In genomic region chr13:67421207-67421857, GRCm38 (mm10) we compare ENCODE assay signal across 8 mouse cellular contexts. TPM values are rescaled to one million over a fixed set of nuclear protein-coding genes. Genes with fewer than 3 reads are reported as not detected.
DNase-seq lines count a peak whose midpoint lies in the region; ATAC-seq and TF ChIP-seq lines count a peak whose summit lies in the region.

Gene Zfp459 (minus strand): TSS chr13:67421418.

- no peak for TF ChIP-seq CTCF in ES-Bruce4 (IDR thresholded peaks at IDR 0.05; ENCODE audit: low read depth, low read length)
- no peak; the same call in 1 of the 2 replicates for TF ChIP-seq CTCF in left cerebral cortex, adult 2 months (IDR thresholded peaks at IDR 0.05)

- H3K27ac ChIP-seq in ES-Bruce4 (ENCODE audit: insufficient read depth, low read length) = peak within 1 kb of the TSS; percentile 72
- H3K27ac ChIP-seq in forebrain, embryonic 12.5 days = no peak within 1 kb of the TSS
- H3K27ac ChIP-seq in hindbrain, embryonic 16.5 days (ENCODE audit: low read depth, low read length) = no peak within 1 kb of the TSS
- peak within 1 kb of the TSS; percentile 18 for H3K27ac ChIP-seq in left cerebral cortex, adult 2 months

- peaks cover 3% of the 10 kb centered on the region for H3K4me1 ChIP-seq in ES-Bruce4 (ENCODE audit: control insufficient read depth, insufficient read depth, low read length)
- no peaks in the 10 kb centered on the region; the same call in 1 of the 2 replicates for H3K4me1 ChIP-seq in forebrain, embryonic 12.5 days
- peaks cover 9% of the 10 kb centered on the region for H3K4me1 ChIP-seq in hindbrain, embryonic 16.5 days (ENCODE audit: control insufficient read depth, insufficient read depth, low read depth, low read length)

- peak; percentile 40 for DNase-seq in c-Kit-positive CD71-negative TER-119-negative erythroid progenitor cells, embryonic 14.5 days (ENCODE audit: low read depth)
- peak; percentile 26 to 57 for DNase-seq in left cerebral cortex, adult 2 months (ENCODE audit: extremely low spot score in 1 of 2, low spot score in 2 of 2)
- peak; percentile 31 to 49 for DNase-seq in lung, postnatal 4 days
- DNase-seq in retina, postnatal 1 day = peak; percentile 71
- peak; percentile 79 for DNase-seq in yolk sac, embryonic 10.5 days (ENCODE audit: low spot score)

- TF ChIP-seq EP300 in ES-Bruce4 (IDR thresholded peaks at IDR 0.05; ENCODE audit: insufficient read depth, low read depth, low read length) = no peak; the same call in 1 of the 2 replicates

- peak within 1 kb of the TSS; percentile 79 for H3K4me3 ChIP-seq in ES-Bruce4 (ENCODE audit: low read depth, low read length)
- H3K4me3 ChIP-seq in forebrain, embryonic 12.5 days (replicated peaks) = peak within 1 kb of the TSS; percentile 62
- peak within 1 kb of the TSS; percentile 76 for H3K4me3 ChIP-seq in hindbrain, embryonic 16.5 days (ENCODE audit: low read length)
- H3K4me3 ChIP-seq in left cerebral cortex, adult 2 months = peak within 1 kb of the TSS; percentile 62

- 2% methylated on average over 22 of the region's 22 CpGs for WGBS in forebrain, embryonic 12.5 days
- WGBS in hindbrain, embryonic 16.5 days = 2% methylated on average over 22 of the region's 22 CpGs

- TF ChIP-seq POLR2A in ES-Bruce4 (IDR thresholded peaks at IDR 0.05; ENCODE audit: insufficient read depth, low read length) = no peak

- peak within 1 kb of the TSS; percentile 82 for H3K4me2 ChIP-seq in forebrain, embryonic 12.5 days
- peak within 1 kb of the TSS; percentile 90 for H3K4me2 ChIP-seq in hindbrain, embryonic 16.5 days (ENCODE audit: low read length)

- no peaks in the 10 kb centered on the region for H3K27me3 ChIP-seq in ES-Bruce4 (ENCODE audit: control insufficient read depth, insufficient read depth, low read length, poor library complexity, severe bottlenecking)
- H3K27me3 ChIP-seq in forebrain, embryonic 12.5 days = 0 out of 2 replicates have a peak, but pooled peaks cover 3% of the 10 kb centered on the region
- H3K27me3 ChIP-seq in hindbrain, embryonic 16.5 days (replicated peaks; ENCODE audit: control insufficient read depth, insufficient read depth, low read length) = no peaks in the 10 kb centered on the region; the same call in 1 of the 2 replicates

- intact Hi-C loops in left cerebral cortex, adult 2 months (cut with DNase I) = no loop called here

- peak within 1 kb of the TSS; percentile 55 for H3K9ac ChIP-seq in ES-Bruce4 (ENCODE audit: low read depth, poor library complexity, severe bottlenecking)
- H3K9ac ChIP-seq in forebrain, embryonic 12.5 days = peak within 1 kb of the TSS; percentile 54
- peak within 1 kb of the TSS; percentile 70 for H3K9ac ChIP-seq in hindbrain, embryonic 16.5 days (ENCODE audit: low read depth, low read length)

- H3K36me3 ChIP-seq in ES-Bruce4 (ENCODE audit: control insufficient read depth, insufficient read depth, low read length, poor library complexity, severe bottlenecking) = no peaks in the 10 kb centered on the region
- H3K36me3 ChIP-seq in forebrain, embryonic 12.5 days (replicated peaks) = no peaks in the 10 kb centered on the region
- H3K36me3 ChIP-seq in hindbrain, embryonic 16.5 days (ENCODE audit: control insufficient read depth, insufficient read depth, low read length) = no peaks in the 10 kb centered on the region

- peak; percentile 87 for ATAC-seq in forebrain, embryonic 12.5 days (ENCODE audit: low FRiP score)
- peak; percentile 93 for ATAC-seq in hindbrain, embryonic 16.5 days

- H3K9me3 ChIP-seq in ES-Bruce4 (replicated peaks; ENCODE audit: control insufficient read depth, insufficient read depth, low read length, poor library complexity, severe bottlenecking) = no peaks in the 10 kb centered on the region; the same call in 1 of the 2 replicates
- H3K9me3 ChIP-seq in forebrain, embryonic 12.5 days = no peaks in the 10 kb centered on the region
- no peaks in the 10 kb centered on the region for H3K9me3 ChIP-seq in hindbrain, embryonic 16.5 days (ENCODE audit: control insufficient read depth, low read length)

RNA-seq across cellular contexts. Expression of gene Zfp459, which starts in this region (rescaled TPM):
- polyA plus RNA-seq in ES-Bruce4 (2011; ENCODE audit: insufficient read depth, insufficient read length, low read depth, missing spikeins) = 24.0 and 25.7 TPM in 2 replicates
- 1.1 TPM in 2 replicates for polyA plus RNA-seq in forebrain, embryonic 12.5 days (2016; fragmentation: Nextera tagmentation; extraction: Ambion mirVana)
- 1.8 TPM in 2 replicates for polyA plus RNA-seq in hindbrain, embryonic 16.5 days (2015; fragmentation: Nextera tagmentation; extraction: Ambion mirVana)
- 1 to 10 TPM; 4.7 to 4.9 TPM for total RNA-seq in left cerebral cortex, adult 2 months (2021)

Comparison
In these comparisons a context has a peak if more than half of its experiments do, and no peak if none do; other contexts are left out.
1. H3K27ac ChIP-seq: peak in ES-Bruce4 (single experiment) and left cerebral cortex, adult 2 months (single experiment); none in forebrain, embryonic 12.5 days (single experiment) and hindbrain, embryonic 16.5 days (single experiment).
2. Peak in every context shown above with its lines, with median percentiles within 50 percentile points of each other: H3K4me3 ChIP-seq, H3K9ac ChIP-seq and DNase-seq.